Comparison of ENCODE assay signal across 25 mouse cellular contexts in the genomic region with DNA sequence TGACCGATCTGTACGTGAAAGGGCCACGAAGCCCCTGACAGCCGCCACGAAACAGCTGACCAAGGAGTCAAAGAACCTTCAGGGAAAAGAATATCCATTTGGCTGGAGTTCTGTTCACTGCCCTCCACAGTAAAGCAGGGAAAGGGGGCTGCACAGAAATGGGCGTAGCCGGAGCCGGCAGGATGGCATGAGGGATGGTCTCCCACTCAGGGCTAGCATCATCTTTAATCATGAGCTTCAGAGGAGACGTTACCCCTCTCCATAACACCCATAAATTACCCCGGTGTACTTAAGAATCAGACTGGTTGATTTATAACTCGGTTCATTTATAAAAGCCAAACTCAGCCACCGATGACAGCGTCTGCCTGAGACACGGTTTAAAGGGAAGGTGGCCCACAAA. TPM values are rescaled to one million over a fixed set of nuclear protein-coding genes. Genes with fewer than 3 reads are reported as not detected.
DNase-seq lines count a peak whose midpoint lies in the region; ATAC-seq lines count a peak whose summit lies in the region.
"Had no signal": no experiment of that assay in that cellular context is flagged by ENCODE, and none has a peak within 500 bp of the region (broad histone marks: within the 10 kb centered on the region; RNA-seq: fewer than 3 reads in every experiment).

No protein-coding gene starts in this region.

- H3K27ac ChIP-seq in hindbrain, embryonic 15.5 days (replicated peaks) = no peak overlapping the region
- no peak overlapping the region for H3K27ac ChIP-seq in hindbrain, embryonic 12.5 days
- no peak overlapping the region for H3K27ac ChIP-seq in kidney, embryonic 15.5 days
- H3K27ac ChIP-seq in kidney, embryonic 16.5 days (ENCODE audit: low read length) = no peak overlapping the region
- no peak overlapping the region for H3K27ac ChIP-seq in neural tube, embryonic 15.5 days (replicated peaks)
- H3K27ac ChIP-seq: embryonic facial prominence, embryonic 12.5 days; embryonic facial prominence, embryonic 15.5 days; gastrocnemius, adult 2 months had no signal

- H3K4me3 ChIP-seq in hindbrain, embryonic 15.5 days = no peak overlapping the region
- no peak overlapping the region for H3K4me3 ChIP-seq in hindbrain, embryonic 12.5 days
- H3K4me3 ChIP-seq in kidney, embryonic 15.5 days (replicated peaks) = no peak overlapping the region
- H3K4me3 ChIP-seq in kidney, embryonic 16.5 days (ENCODE audit: low read length) = no peak overlapping the region
- no peak overlapping the region for H3K4me3 ChIP-seq in neural tube, embryonic 15.5 days (replicated peaks)
- H3K4me3 ChIP-seq: embryonic facial prominence, embryonic 12.5 days; embryonic facial prominence, embryonic 15.5 days; gastrocnemius, adult 2 months had no signal

- ATAC-seq in hindbrain, embryonic 15.5 days (ENCODE audit: low FRiP score, low read depth) = peak; percentile 61; the same call in 1 of the 2 replicates
- ATAC-seq in hindbrain, embryonic 12.5 days (ENCODE audit: low FRiP score) = no peak
- ATAC-seq in kidney, embryonic 15.5 days (replicated peaks; ENCODE audit: low FRiP score) = no peak
- ATAC-seq in kidney, embryonic 16.5 days (ENCODE audit: low FRiP score, low TSS enrichment) = no peak
- ATAC-seq in neural tube, embryonic 15.5 days (ENCODE audit: low FRiP score) = peak; percentile 41; the same call in 1 of the 2 replicates
- ATAC-seq: activated CD4-positive, CD25-positive, alpha-beta regulatory T cell, adult 4 months; CD4-positive, CD25-positive, alpha-beta regulatory T cell, adult 4 months; forebrain, embryonic 14.5 days; forebrain, postnatal 0 days; inflammation-experienced regulatory T-cells, adult 6 months; intestine, embryonic 16.5 days had no signal

- WGBS in hindbrain, embryonic 15.5 days = 53% methylated on average over 14 of the region's 14 CpGs
- WGBS in hindbrain, embryonic 12.5 days = 61% methylated on average over 14 of the region's 14 CpGs
- WGBS in kidney, embryonic 15.5 days = 24% methylated on average over 14 of the region's 14 CpGs
- 27% methylated on average over 14 of the region's 14 CpGs for WGBS in kidney, embryonic 16.5 days
- 44% methylated on average over 14 of the region's 14 CpGs for WGBS in neural tube, embryonic 15.5 days

- H3K27me3 ChIP-seq in hindbrain, embryonic 15.5 days = no peaks in the 10 kb centered on the region
- no peaks in the 10 kb centered on the region for H3K27me3 ChIP-seq in hindbrain, embryonic 12.5 days
- peaks cover 8% of the 10 kb centered on the region; the same call in 1 of the 2 replicates for H3K27me3 ChIP-seq in kidney, embryonic 15.5 days
- H3K27me3 ChIP-seq in kidney, embryonic 16.5 days (ENCODE audit: insufficient read depth, low read length) = no peaks in the 10 kb centered on the region
- H3K27me3 ChIP-seq in neural tube, embryonic 15.5 days (replicated peaks) = no peaks in the 10 kb centered on the region
- H3K27me3 ChIP-seq: embryonic facial prominence, embryonic 12.5 days had no signal

- peak; percentile 47 for DNase-seq in mesoderm, embryonic 11.5 days (ENCODE audit: low read depth, low spot score)
- DNase-seq: adrenal gland, adult 8-10 months; adrenal gland, postnatal 25 days; cerebellum, adult 11-12 months; cerebellum, adult 8-10 months; cerebellum, postnatal 10 days; cerebellum, postnatal 36 days; forebrain, postnatal 0 days; gastrocnemius, adult 2 months; gastrocnemius, postnatal 14 days; heart, adult 11 months had no signal

- H3K4me2 ChIP-seq in hindbrain, embryonic 15.5 days = 0 out of 2 replicates have a peak overlapping the region, but pooled peaks have one; percentile 4
- H3K4me2 ChIP-seq in hindbrain, embryonic 12.5 days (replicated peaks) = no peak overlapping the region
- H3K4me2 ChIP-seq in kidney, embryonic 15.5 days = 0 out of 2 replicates have a peak overlapping the region, but pooled peaks have one; percentile 12
- no peak overlapping the region for H3K4me2 ChIP-seq in kidney, embryonic 16.5 days (replicated peaks; ENCODE audit: low read depth, low read length)
- H3K4me2 ChIP-seq in neural tube, embryonic 15.5 days = peak overlapping the region; percentile 26
- H3K4me2 ChIP-seq: embryonic facial prominence, embryonic 12.5 days; embryonic facial prominence, embryonic 15.5 days; heart, embryonic 11.5 days had no signal

- H3K9me3 ChIP-seq in hindbrain, embryonic 15.5 days = no peaks in the 10 kb centered on the region
- H3K9me3 ChIP-seq in hindbrain, embryonic 12.5 days (replicated peaks) = no peaks in the 10 kb centered on the region
- H3K9me3 ChIP-seq in kidney, embryonic 15.5 days (replicated peaks) = no peaks in the 10 kb centered on the region
- H3K9me3 ChIP-seq in kidney, embryonic 16.5 days (ENCODE audit: low read length) = no peaks in the 10 kb centered on the region
- H3K9me3 ChIP-seq in neural tube, embryonic 15.5 days (replicated peaks) = no peaks in the 10 kb centered on the region
- H3K9me3 ChIP-seq: embryonic facial prominence, embryonic 12.5 days; embryonic facial prominence, embryonic 15.5 days had no signal

- no peaks in the 10 kb centered on the region for H3K36me3 ChIP-seq in hindbrain, embryonic 15.5 days
- H3K36me3 ChIP-seq in hindbrain, embryonic 12.5 days = no peaks in the 10 kb centered on the region
- no peaks in the 10 kb centered on the region for H3K36me3 ChIP-seq in kidney, embryonic 15.5 days
- no peaks in the 10 kb centered on the region for H3K36me3 ChIP-seq in kidney, embryonic 16.5 days (ENCODE audit: insufficient read depth, low read length)
- H3K36me3 ChIP-seq in neural tube, embryonic 15.5 days = no peaks in the 10 kb centered on the region
- H3K36me3 ChIP-seq: embryonic facial prominence, embryonic 12.5 days; embryonic facial prominence, embryonic 15.5 days had no signal

- H3K4me1 ChIP-seq in hindbrain, embryonic 15.5 days (replicated peaks) = 0 out of 2 replicates have a peak, but pooled peaks cover 2% of the 10 kb centered on the region
- peaks cover 4% of the 10 kb centered on the region; the same call in 1 of the 2 replicates for H3K4me1 ChIP-seq in hindbrain, embryonic 12.5 days
- peaks cover 6% of the 10 kb centered on the region for H3K4me1 ChIP-seq in kidney, embryonic 15.5 days
- H3K4me1 ChIP-seq in kidney, embryonic 16.5 days (ENCODE audit: insufficient read depth, low read length) = peaks cover 4% of the 10 kb centered on the region; the same call in 1 of the 2 replicates
- 0 out of 2 replicates have a peak, but pooled peaks cover 3% of the 10 kb centered on the region for H3K4me1 ChIP-seq in neural tube, embryonic 15.5 days
- H3K4me1 ChIP-seq: embryonic facial prominence, embryonic 12.5 days; embryonic facial prominence, embryonic 15.5 days had no signal

- H3K9ac ChIP-seq in hindbrain, embryonic 15.5 days = no peak overlapping the region
- H3K9ac ChIP-seq in hindbrain, embryonic 12.5 days = no peak overlapping the region
- H3K9ac ChIP-seq in kidney, embryonic 15.5 days = no peak overlapping the region
- H3K9ac ChIP-seq in kidney, embryonic 16.5 days (replicated peaks; ENCODE audit: low read length) = no peak overlapping the region
- H3K9ac ChIP-seq in neural tube, embryonic 15.5 days (replicated peaks) = no peak overlapping the region
- H3K9ac ChIP-seq: embryonic facial prominence, embryonic 12.5 days; embryonic facial prominence, embryonic 15.5 days; forebrain, postnatal 0 days had no signal

RNA-seq across cellular contexts. Expression of gene Tmem132d, which starts 36.9 kb away (rescaled TPM):
- polyA plus RNA-seq in hindbrain, embryonic 15.5 days (2015; fragmentation: Nextera tagmentation; extraction: Ambion mirVana) = 4.5 and 6.3 TPM in 2 replicates
- 0.96 and 2.4 TPM in 2 replicates for polyA plus RNA-seq in hindbrain, embryonic 12.5 days (2016; fragmentation: Nextera tagmentation; extraction: Ambion mirVana)
- polyA plus RNA-seq in kidney, embryonic 15.5 days (2015; fragmentation: Nextera tagmentation; extraction: Ambion mirVana) = 0.30 and 0.58 TPM in 2 replicates
- 0.19 and 0.31 TPM in 2 replicates for polyA plus RNA-seq in kidney, embryonic 16.5 days (2015; fragmentation: Nextera tagmentation; extraction: Ambion mirVana)
- polyA plus RNA-seq in neural tube, embryonic 15.5 days (2015; fragmentation: Nextera tagmentation; extraction: Ambion mirVana) = 3.0 and 3.1 TPM in 2 replicates
- polyA plus RNA-seq: activated CD4-positive, CD25-positive, alpha-beta regulatory T cell, adult 4 months; C2C12; CD4-positive, CD25-positive, alpha-beta regulatory T cell, adult 4 months; inflammation-experienced regulatory T-cells, adult 6 months; intestine, embryonic 16.5 days had no signal

Comparison
In these comparisons a context has a peak if more than half of its experiments do, and no peak if none do; other contexts are left out.
1. ATAC-seq: peak in hindbrain, embryonic 15.5 days (single experiment) and neural tube, embryonic 15.5 days (single experiment); none in hindbrain, embryonic 12.5 days (single experiment), kidney, embryonic 15.5 days (single experiment) and kidney, embryonic 16.5 days (single experiment).
2. H3K4me2 ChIP-seq: peak in hindbrain, embryonic 15.5 days (single experiment), kidney, embryonic 15.5 days (single experiment) and neural tube, embryonic 15.5 days (single experiment); none in hindbrain, embryonic 12.5 days (single experiment) and kidney, embryonic 16.5 days (single experiment).